Mouse (Mus musculus): Measurements from ENCODE around the gene Snai3.

Snai3 gene

GRCm38 (mm10) chr8:122460524-122461472 is at the start of gene Snai3:
Gene Snai3, minus strand, starts transcription at chr8:122460733.
- peak; percentile 72 to 85 for DNase-seq

GRCm38 (mm10) chr8:122500856-122501255 is 40.3 kb upstream of the Snai3 start:
- DNase-seq, result peak; percentile 87 to 89

DNA sequence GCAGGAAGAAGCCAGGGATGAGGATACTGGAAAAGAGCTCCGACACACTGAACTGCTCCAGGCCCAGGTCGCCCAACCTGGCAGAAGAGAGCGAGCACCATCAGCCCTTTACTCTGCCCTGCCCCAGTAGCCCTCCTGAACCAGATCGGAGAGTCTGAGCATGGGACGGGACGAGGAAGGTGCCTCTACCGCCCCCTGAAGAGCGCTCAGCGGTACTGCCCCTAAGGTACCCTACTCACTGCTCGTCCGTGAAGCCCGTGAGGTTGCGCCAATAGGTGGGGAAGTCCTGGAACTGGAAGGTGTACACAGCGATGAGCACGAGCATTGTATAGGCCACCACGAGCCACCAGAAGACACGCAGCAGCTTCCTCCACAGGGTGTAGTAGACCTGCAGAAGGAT is 37.4 kb upstream of the Snai3 start:
- peak in 1 of 2 experiments; percentile 45 for DNase-seq

GRCm38 (mm10) chr8:122497016-122497734 is 36.6 kb upstream of the Snai3 start:
- DNase-seq, result peak; percentile 50 to 62

DNA sequence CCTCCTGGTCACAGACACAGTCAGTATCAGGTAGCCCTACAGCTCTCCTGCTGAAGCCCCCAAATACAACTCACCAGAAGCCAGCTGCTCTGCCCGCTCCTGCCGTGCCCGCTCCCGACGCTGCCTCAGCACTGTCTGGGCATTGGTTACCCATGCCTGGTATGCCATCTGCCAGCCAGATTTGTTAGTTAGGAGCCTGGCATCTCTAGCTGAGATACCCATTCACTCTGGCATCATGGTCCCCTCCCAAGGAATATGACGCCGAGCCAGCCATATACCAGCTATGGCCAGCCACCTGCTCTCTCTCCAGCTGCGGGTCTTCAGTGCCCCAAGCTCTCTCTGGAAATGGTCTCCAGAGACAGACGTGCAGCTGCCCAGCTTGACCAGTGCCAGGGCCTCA is 27.9 kb upstream of the Snai3 start:
- no peak for DNase-seq

DNA sequence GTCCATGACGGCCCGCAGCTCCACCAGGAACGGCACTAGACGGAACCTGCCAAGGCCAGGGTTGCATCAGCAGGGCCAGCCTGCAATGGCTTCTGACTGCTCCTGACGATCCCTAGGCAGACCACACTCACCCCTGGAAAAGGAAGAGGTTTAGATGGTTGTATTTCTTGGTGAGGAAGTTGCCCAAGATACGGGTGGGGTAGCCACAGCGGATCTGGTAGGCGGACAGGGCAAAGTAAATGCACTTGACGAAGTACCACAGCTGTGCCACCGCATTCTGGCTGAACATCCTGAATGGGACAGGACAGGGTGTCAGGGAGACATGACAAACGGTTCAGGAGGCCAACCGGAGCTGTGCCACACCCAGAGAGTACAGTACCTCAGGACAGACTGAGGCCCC is 24.3 kb upstream of the Snai3 start:
- no peak for DNase-seq

GRCm38 (mm10) chr8:122483877-122484276 is 23.3 kb upstream of the Snai3 start:
- DNase-seq, result no peak

DNA sequence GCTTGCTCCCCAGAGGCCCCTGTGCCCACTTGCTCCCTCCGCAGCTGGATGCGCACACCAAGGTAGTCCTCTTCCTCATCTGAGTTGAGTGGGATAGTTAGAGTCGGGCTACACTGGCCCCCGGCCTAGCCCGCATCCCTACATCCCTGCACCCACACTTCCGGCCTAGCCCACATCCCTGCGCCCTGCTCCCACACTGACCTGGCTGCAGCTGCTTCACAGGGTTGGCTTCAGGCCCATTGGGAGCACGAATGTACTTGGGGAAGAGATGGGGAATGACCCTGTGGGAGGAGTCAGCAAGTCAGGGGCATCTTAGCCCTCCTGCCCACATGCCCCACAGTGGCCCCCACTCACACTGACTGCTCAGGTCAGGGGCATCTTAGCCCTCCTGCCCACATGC is 21.9 kb upstream of the Snai3 start:
- no peak for DNase-seq

DNA sequence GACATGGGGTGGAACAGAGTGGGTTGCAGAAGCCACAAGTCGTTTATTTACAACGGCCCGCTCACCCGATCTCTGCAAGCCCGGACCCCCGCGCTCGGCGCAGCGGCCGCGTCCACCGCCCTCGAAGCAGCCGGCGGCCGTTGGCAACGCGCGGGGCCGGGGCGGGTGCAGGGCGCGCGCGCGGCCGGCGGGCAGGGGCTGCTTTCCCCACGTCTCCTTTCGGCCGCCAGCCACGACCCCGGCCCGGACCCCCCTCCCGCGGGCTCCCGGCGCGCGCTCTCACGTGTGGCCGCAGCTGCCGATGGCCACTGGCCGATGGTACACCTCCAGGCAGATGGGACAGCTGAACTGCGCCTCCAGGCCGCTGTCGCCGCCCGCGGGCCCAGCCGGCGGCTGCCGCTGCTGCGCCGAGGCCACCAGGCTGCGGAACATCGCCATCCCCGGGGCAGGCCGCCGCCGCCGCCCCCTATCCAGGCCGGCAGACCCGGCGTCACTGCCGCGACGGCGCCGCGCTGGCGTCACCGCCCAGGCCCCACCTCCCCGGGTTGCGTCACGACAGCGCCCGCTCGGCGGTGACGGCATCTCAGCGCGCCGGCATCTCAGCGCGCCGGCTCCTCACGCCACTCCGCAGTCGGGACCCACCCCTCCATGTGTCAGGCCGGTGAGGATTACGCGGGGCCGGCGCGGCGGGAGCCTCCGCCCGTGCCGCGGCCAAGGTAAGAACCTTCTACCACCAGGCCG is 15.2 kb upstream of the Snai3 start, which contains the start of the genes Rnf166 and Ctu2:
Rnf166 (minus strand) TSS at position 485 of the 741 bp plus-strand sequence.
Ctu2 (plus strand) TSS at position 564 of the 741 bp plus-strand sequence.
- DNase-seq, result peak; percentile 95 to 96

GRCm38 (mm10) chr8:122474951-122475560 is 14.5 kb upstream of the Snai3 start:
- DNase-seq, result peak; percentile 54 to 69

- DNase-seq, result no peak
Measured at GRCm38 (mm10) chr8:122473911-122474421, 13.4 kb upstream of the Snai3 start.

DNA sequence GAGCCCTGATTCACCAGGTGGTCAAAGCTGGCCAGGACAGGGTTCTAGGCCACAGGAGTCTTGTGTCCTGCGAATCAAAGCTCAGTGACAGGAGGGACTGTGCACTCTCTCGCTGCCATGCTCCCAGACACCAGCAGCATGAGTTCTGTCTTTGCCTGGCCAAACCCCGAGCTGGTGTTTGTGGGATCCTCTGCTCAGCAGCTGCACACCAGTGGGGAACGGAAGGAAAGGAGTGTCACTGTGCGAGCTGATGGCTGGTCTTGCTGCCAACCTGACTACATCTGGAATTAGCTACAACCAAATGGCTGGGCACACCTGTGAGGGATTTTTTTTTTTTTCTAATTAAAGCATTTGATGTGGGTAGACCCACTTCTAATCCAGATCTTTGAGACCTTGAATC is 10.2 kb upstream of the Snai3 start:
- no peak for DNase-seq

GRCm38 (mm10) chr8:122469965-122470364 is 9.4 kb upstream of the Snai3 start:
- DNase-seq, result no peak

DNA sequence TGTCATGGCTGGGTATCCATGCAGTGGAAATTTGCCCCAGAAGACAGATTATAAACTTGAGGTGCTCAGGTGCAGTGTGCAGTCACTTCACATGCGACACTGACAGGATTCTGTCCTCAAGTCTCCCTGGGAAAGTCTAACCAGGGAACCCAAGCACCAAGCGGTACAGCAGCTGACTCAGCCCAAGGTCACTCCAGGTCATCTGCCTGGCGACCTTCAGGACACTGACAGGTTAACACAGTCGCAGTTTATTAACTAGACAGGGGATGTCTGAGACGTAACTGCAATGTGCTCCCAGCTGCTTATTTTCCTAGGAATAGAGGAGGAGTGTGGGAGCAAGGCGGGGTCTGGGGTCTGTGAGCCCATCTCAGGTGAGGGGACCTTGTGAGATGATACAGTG is 8.9 kb upstream of the Snai3 start:
- DNase-seq, result no peak

- no peak for DNase-seq
Measured at GRCm38 (mm10) chr8:122467816-122468215, 7.3 kb upstream of the Snai3 start.

DNA sequence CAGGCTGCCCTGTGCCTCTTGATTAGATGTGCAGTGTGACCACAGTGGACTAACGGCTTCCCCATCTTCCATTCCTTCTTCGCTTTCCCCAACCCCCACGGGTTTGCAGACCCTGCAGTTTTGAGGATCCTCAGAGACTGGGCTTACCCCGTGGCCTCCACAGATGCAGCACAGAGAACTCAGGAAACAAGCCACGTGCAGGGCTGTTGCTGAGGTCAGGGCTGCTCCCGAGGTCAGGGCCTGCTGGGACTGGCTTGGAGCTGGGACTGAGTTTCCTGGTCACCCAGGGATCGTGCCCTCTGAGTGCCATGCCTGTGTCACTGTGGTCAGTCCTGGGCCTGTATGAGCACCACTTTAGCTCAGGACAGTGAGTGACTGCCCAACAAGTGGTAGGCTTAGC is 4.5 kb upstream of the Snai3 start:
- no peak for DNase-seq

- no peak for DNase-seq
Measured at GRCm38 (mm10) chr8:122463651-122464640, 3.4 kb upstream of the Snai3 start.

GRCm38 (mm10) chr8:122462510-122462909 is 2.0 kb upstream of the Snai3 start:
- DNase-seq, result no peak

DNA sequence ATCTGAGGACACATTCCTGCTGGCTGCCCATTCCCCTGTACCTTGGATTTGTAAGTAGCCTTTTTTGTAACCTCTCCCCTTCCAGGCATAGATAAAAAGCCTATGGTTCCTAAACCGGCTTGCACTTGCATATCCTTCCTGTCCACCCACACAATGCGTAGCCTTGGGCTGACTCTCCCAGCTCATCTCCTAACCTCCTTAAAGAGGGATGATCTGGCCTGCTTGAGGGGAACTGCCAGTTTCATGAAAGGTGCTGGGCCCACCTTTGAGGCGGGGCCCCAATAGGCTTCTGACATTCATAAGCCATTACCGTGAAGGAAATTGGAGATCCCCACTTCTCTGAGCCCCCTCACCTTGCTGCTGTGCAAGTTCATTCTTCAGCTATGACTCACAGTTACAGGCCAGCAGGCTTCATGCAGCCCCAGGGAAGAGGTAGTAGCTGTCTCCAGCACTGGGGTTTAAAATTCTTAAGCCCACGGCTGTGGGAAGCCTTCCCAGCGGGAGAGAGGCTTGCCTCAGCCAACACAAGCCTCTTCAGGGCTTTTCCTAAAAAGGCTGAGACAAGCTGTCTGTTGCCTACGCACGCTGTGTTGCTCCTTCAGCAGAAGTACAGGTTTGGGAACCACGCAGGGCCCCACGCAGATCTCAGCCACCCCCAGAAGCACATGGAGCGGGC is 1.1 kb upstream of the Snai3 start:
- no peak for DNase-seq

DNA sequence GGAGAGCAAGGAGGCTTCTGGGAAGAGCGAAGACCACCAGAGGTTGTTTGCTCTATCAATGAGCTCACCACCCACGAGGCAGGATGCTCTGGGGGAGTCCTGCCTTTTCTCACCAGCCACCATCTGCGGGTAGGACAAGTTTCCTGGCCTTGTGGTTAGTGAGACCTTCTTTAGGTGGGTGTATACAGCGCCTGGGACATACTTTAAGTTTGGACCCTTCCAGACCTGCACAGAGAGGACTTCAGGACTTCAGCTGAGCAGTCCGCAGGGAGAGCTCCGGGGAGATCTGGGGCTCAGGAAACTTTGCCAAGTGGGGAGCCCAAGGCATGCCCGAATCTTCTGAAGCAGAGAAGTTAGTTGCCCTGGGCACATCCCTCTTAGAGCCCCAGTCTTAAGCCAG is 543 bp downstream of the Snai3 start:
- no peak for DNase-seq

Measured in kidney, postnatal 4 days (tissue).